Mouse (Mus musculus): ENCODE results near the gene Kcnc3. TPM values are rescaled to one million over a fixed set of nuclear protein-coding genes. Genes with fewer than 3 reads are reported as not detected.
A peak's percentile ranks its signal among the peaks of the same experiment; 100 is the strongest.

The Kcnc3 gene
- polyA plus RNA-seq, 1 experiment from 2014 or later: 0.18 TPM

DNA sequence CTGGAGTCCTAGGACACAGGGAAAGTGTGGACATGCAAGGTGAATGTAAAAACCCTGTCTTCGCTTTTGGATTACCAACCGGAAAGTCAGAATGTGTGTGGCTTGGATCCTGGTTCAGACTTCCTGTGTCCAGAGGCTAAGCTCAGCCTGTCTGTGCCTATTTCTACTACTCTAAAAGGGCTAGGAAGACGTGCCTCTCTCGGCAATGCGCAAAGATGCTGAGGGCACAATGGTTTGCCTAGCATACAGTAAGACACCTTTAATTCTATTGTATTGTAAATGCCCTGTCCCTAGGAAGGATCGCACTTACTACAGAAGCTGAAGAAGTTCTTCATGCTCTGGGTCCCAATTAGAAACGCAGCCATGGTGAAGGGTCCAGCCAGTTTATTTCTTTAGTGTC lies 15.0 kb downstream of the Kcnc3 start:
- WGBS: 35% methylated on average over 7 of the region's 7 CpGs
- no peak for ATAC-seq (ENCODE audit: low FRiP score, low TSS enrichment)
- peaks cover 70% of the 10 kb centered on the region for H3K27me3 ChIP-seq (ENCODE audit: control insufficient read depth, insufficient read depth, low read length)

GRCm38 (mm10) chr7:44606171-44606901 lies 15.9 kb downstream of the Kcnc3 start:
- no peak overlapping the region for H3K27ac ChIP-seq (ENCODE audit: low read depth, low read length)
- no peak overlapping the region for H3K9ac ChIP-seq (ENCODE audit: low read depth, low read length)
- H3K9me3 ChIP-seq (ENCODE audit: control insufficient read depth, low read length): no peaks in the 10 kb centered on the region
- no peak overlapping the region for H3K4me3 ChIP-seq (ENCODE audit: low read length)
- ATAC-seq (ENCODE audit: low FRiP score, low TSS enrichment): no peak
- H3K4me1 ChIP-seq (ENCODE audit: control insufficient read depth, insufficient read depth, low read length): no peaks in the 10 kb centered on the region
- 6% methylated on average over 29 of the region's 29 CpGs for WGBS
- H3K36me3 ChIP-seq (ENCODE audit: control insufficient read depth, insufficient read depth, low read length): no peaks in the 10 kb centered on the region
- H3K27me3 ChIP-seq (ENCODE audit: control insufficient read depth, insufficient read depth, low read length): peaks cover 62% of the 10 kb centered on the region
- peak overlapping the region; percentile 17 for H3K4me2 ChIP-seq (replicated peaks; ENCODE audit: low read depth, low read length)

More for the DNA sequence above, 15.0 kb downstream of the Kcnc3 start:
- H3K36me3 ChIP-seq (ENCODE audit: control insufficient read depth, insufficient read depth, low read length): no peaks in the 10 kb centered on the region
- no peak overlapping the region for H3K9ac ChIP-seq (ENCODE audit: low read depth, low read length)
- H3K27ac ChIP-seq (ENCODE audit: low read depth, low read length): no peak overlapping the region
- H3K9me3 ChIP-seq (ENCODE audit: control insufficient read depth, low read length): no peaks in the 10 kb centered on the region
- H3K4me2 ChIP-seq (replicated peaks; ENCODE audit: low read depth, low read length): no peak overlapping the region
- H3K4me1 ChIP-seq (ENCODE audit: control insufficient read depth, insufficient read depth, low read length): no peaks in the 10 kb centered on the region
- H3K4me3 ChIP-seq (ENCODE audit: low read length): no peak overlapping the region

DNA sequence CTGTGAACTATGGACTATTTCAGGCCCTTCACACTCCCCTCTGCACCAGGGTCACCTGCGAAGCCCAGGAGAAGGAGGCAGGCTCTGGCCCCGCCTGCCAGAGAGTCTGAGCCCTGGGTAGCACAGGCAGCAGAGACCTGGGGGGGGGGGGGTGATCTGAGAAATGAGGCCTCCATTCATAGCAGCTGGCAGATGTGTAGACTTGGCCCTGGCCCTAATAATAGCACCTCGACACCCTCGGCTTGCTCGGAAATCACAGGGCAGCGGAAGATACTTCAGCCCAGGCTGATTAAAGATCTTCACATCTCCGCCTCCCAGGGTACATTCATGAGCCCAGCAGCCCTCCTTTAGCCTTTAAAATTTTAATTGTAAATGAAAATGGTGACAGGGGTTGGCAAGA lies 21.7 kb downstream of the Kcnc3 start:
- no peaks in the 10 kb centered on the region for H3K4me1 ChIP-seq (ENCODE audit: control insufficient read depth, insufficient read depth, low read length)
- no peak for ATAC-seq (ENCODE audit: low FRiP score, low TSS enrichment)
- H3K27me3 ChIP-seq (ENCODE audit: control insufficient read depth, insufficient read depth, low read length): peaks cover 26% of the 10 kb centered on the region
- no peak overlapping the region for H3K27ac ChIP-seq (ENCODE audit: low read depth, low read length)
- no peaks in the 10 kb centered on the region for H3K9me3 ChIP-seq (ENCODE audit: control insufficient read depth, low read length)
- WGBS: 78% methylated on average over 7 of the region's 7 CpGs
- no peak overlapping the region for H3K9ac ChIP-seq (ENCODE audit: low read depth, low read length)
- H3K4me2 ChIP-seq (replicated peaks; ENCODE audit: low read depth, low read length): no peak overlapping the region
- H3K4me3 ChIP-seq (ENCODE audit: low read length): no peak overlapping the region
- no peaks in the 10 kb centered on the region for H3K36me3 ChIP-seq (ENCODE audit: control insufficient read depth, insufficient read depth, low read length)

DNA sequence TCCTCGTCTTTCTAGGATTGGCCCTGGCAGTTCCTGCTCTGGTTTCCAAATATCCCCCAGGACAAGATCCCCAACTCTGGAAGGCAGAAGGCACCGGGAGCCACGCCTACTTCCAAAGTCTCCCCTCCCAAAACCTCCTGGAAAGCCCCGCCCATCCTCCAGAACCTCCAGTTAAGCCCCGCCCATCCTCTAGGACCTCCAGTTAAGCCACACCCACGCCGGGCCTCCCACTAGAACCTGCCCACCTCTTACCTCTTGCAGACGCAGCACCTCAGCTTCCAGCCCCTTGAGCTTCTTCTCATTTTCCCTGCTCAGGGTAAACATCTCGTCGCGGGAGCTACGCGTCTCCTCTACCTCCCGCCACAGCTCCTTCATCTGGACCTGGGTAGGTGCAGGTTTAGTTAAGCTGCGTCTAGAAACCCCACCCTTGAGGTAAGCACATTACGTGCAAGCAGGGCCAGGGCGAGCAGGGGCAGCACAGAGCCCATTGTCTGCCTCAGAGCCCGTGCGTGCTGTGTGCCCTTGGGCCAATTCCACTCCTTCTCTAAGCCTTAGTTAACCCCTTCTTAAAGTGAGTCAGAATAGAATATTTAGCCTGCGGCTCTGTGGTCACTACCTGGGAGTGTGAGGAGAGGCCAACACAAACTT lies 23.7 kb downstream of the Kcnc3 start:
- Histone ChIP-seq H3K4me3 (ENCODE audit: low read length) (no peak overlapping the region), H3K9me3 (ENCODE audit: control insufficient read depth, low read length) (no peaks in the 10 kb centered on the region; the same call in 1 of the 2 replicates), H3K27me3 (ENCODE audit: control insufficient read depth, insufficient read depth, low read length) (peaks cover 23% of the 10 kb centered on the region), H3K36me3 (ENCODE audit: control insufficient read depth, insufficient read depth, low read length) (no peaks in the 10 kb centered on the region), H3K9ac (ENCODE audit: low read depth, low read length) (no peak overlapping the region), H3K4me1 (ENCODE audit: control insufficient read depth, insufficient read depth, low read length) (no peaks in the 10 kb centered on the region), H3K4me2 (replicated peaks; ENCODE audit: low read depth, low read length) (peak overlapping the region; percentile 15; the same call in 1 of the 2 replicates), H3K27ac (ENCODE audit: low read depth, low read length) (no peak overlapping the region)
- no peak for ATAC-seq (ENCODE audit: low FRiP score, low TSS enrichment)
- WGBS: 7% methylated on average over 20 of the region's 20 CpGs

GRCm38 (mm10) chr7:44615309-44615708 lies 24.8 kb downstream of the Kcnc3 start:
- 6% methylated on average over 10 of the region's 10 CpGs for WGBS
- peaks cover 21% of the 10 kb centered on the region for H3K27me3 ChIP-seq (ENCODE audit: control insufficient read depth, insufficient read depth, low read length)
- no peak overlapping the region for H3K4me3 ChIP-seq (ENCODE audit: low read length)
- H3K4me1 ChIP-seq (ENCODE audit: control insufficient read depth, insufficient read depth, low read length): no peaks in the 10 kb centered on the region
- H3K36me3 ChIP-seq (ENCODE audit: control insufficient read depth, insufficient read depth, low read length): no peaks in the 10 kb centered on the region
- no peak overlapping the region for H3K27ac ChIP-seq (ENCODE audit: low read depth, low read length)
- ATAC-seq (ENCODE audit: low FRiP score, low TSS enrichment): no peak
- H3K4me2 ChIP-seq (replicated peaks; ENCODE audit: low read depth, low read length): no peak overlapping the region
- H3K9ac ChIP-seq (ENCODE audit: low read depth, low read length): no peak overlapping the region
- no peaks in the 10 kb centered on the region; the same call in 1 of the 2 replicates for H3K9me3 ChIP-seq (ENCODE audit: control insufficient read depth, low read length)

- H3K36me3 ChIP-seq (ENCODE audit: control insufficient read depth, insufficient read depth, low read length): no peaks in the 10 kb centered on the region
- H3K4me2 ChIP-seq (replicated peaks; ENCODE audit: low read depth, low read length): no peak overlapping the region
- WGBS: 73% methylated on average over 14 of the region's 14 CpGs
- no peak overlapping the region for H3K4me3 ChIP-seq (ENCODE audit: low read length)
- H3K4me1 ChIP-seq (ENCODE audit: control insufficient read depth, insufficient read depth, low read length): no peaks in the 10 kb centered on the region
- no peaks in the 10 kb centered on the region; the same call in 1 of the 2 replicates for H3K9me3 ChIP-seq (ENCODE audit: control insufficient read depth, low read length)
- peaks cover 21% of the 10 kb centered on the region for H3K27me3 ChIP-seq (ENCODE audit: control insufficient read depth, insufficient read depth, low read length)
- no peak overlapping the region for H3K9ac ChIP-seq (ENCODE audit: low read depth, low read length)
- no peak for ATAC-seq (ENCODE audit: low FRiP score, low TSS enrichment)
- H3K27ac ChIP-seq (ENCODE audit: low read depth, low read length): no peak overlapping the region
These were observed 25.5 kb downstream of the Kcnc3 start for GRCm38 (mm10) chr7:44615987-44616386.

GRCm38 (mm10) chr7:44617059-44617458 lies 26.6 kb downstream of the Kcnc3 start:
- peaks cover 21% of the 10 kb centered on the region for H3K27me3 ChIP-seq (ENCODE audit: control insufficient read depth, insufficient read depth, low read length)
- no peaks in the 10 kb centered on the region for H3K4me1 ChIP-seq (ENCODE audit: control insufficient read depth, insufficient read depth, low read length)
- H3K9me3 ChIP-seq (ENCODE audit: control insufficient read depth, low read length): no peaks in the 10 kb centered on the region; the same call in 1 of the 2 replicates
- H3K4me2 ChIP-seq (replicated peaks; ENCODE audit: low read depth, low read length): no peak overlapping the region
- no peak overlapping the region for H3K27ac ChIP-seq (ENCODE audit: low read depth, low read length)
- no peak overlapping the region for H3K4me3 ChIP-seq (ENCODE audit: low read length)
- H3K9ac ChIP-seq (ENCODE audit: low read depth, low read length): no peak overlapping the region
- H3K36me3 ChIP-seq (ENCODE audit: control insufficient read depth, insufficient read depth, low read length): no peaks in the 10 kb centered on the region
- ATAC-seq (ENCODE audit: low FRiP score, low TSS enrichment): no peak
- 73% methylated on average over 3 of the region's 3 CpGs for WGBS

- H3K4me2 ChIP-seq (replicated peaks; ENCODE audit: low read depth, low read length): no peak overlapping the region
- H3K9me3 ChIP-seq (ENCODE audit: control insufficient read depth, low read length): no peaks in the 10 kb centered on the region; the same call in 1 of the 2 replicates
- H3K27me3 ChIP-seq (ENCODE audit: control insufficient read depth, insufficient read depth, low read length): no peaks in the 10 kb centered on the region
- H3K4me1 ChIP-seq (ENCODE audit: control insufficient read depth, insufficient read depth, low read length): no peaks in the 10 kb centered on the region
- no peak overlapping the region for H3K4me3 ChIP-seq (ENCODE audit: low read length)
- H3K27ac ChIP-seq (ENCODE audit: low read depth, low read length): no peak overlapping the region
- no peak overlapping the region for H3K9ac ChIP-seq (ENCODE audit: low read depth, low read length)
- no peaks in the 10 kb centered on the region for H3K36me3 ChIP-seq (ENCODE audit: control insufficient read depth, insufficient read depth, low read length)
- ATAC-seq (ENCODE audit: low FRiP score, low TSS enrichment): no peak
- 46% methylated on average over 18 of the region's 18 CpGs for WGBS
These were observed 33.5 kb downstream of the Kcnc3 start for GRCm38 (mm10) chr7:44623714-44624542.

DNA sequence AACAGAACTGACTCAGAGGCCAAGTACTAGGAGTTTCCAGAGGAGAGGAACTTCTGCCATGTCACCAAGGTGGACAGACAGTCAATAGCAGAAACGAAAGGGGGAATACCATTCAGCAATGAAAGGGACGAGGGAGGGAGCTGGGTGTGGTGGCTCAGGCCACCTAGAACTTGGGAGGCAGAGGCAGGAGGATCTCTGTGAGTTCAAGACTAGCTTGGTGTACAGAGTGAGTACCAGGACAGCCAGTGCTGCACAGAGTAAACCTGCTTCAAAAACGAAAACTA lies 34.0 kb downstream of the Kcnc3 start:
- H3K4me1 ChIP-seq (ENCODE audit: control insufficient read depth, insufficient read depth, low read length): no peaks in the 10 kb centered on the region
- no peak for ATAC-seq (ENCODE audit: low FRiP score, low TSS enrichment)
- no peak overlapping the region for H3K27ac ChIP-seq (ENCODE audit: low read depth, low read length)
- no peak overlapping the region for H3K4me2 ChIP-seq (replicated peaks; ENCODE audit: low read depth, low read length)
- H3K9ac ChIP-seq (ENCODE audit: low read depth, low read length): no peak overlapping the region
- 85% methylated on average over 3 of the region's 3 CpGs for WGBS
- H3K27me3 ChIP-seq (ENCODE audit: control insufficient read depth, insufficient read depth, low read length): no peaks in the 10 kb centered on the region
- no peaks in the 10 kb centered on the region; the same call in 1 of the 2 replicates for H3K9me3 ChIP-seq (ENCODE audit: control insufficient read depth, low read length)
- H3K4me3 ChIP-seq (ENCODE audit: low read length): no peak overlapping the region
- H3K36me3 ChIP-seq (ENCODE audit: control insufficient read depth, insufficient read depth, low read length): no peaks in the 10 kb centered on the region

All from kidney, embryonic 14.5 days (tissue).